Mouse (Mus musculus) cerebellum, postnatal 10 days (tissue): Measurements from ENCODE around the gene Gnpat.

Experiments used
- DNase-seq, 2 experiments: peaks; one replicate each; pipeline ENCODE4 v3.0.0; 2021; ENCODE audit warnings: mixed read lengths in 2 of 2

Gnpat gene

DNA sequence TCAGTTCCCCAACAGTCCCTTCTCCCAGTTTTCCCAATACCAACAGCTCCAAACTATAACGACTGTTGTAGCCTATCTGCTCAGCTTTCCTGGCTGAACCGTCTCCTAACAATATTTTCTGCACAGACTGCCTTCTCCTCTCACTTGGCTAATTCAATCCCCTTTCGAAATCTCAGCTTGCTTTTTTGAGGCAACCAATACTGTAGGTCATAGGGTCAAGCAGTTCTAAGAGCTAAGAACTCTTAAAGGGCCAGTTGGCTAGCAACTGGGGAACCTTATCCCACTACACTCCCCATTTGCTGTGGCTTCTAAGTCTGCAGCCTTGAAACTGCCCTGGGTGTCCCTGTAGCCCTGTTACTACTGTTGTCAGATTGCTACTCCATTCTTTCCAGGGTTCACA, 17.7 kb upstream of the Gnpat start:
- no peak for DNase-seq

DNA sequence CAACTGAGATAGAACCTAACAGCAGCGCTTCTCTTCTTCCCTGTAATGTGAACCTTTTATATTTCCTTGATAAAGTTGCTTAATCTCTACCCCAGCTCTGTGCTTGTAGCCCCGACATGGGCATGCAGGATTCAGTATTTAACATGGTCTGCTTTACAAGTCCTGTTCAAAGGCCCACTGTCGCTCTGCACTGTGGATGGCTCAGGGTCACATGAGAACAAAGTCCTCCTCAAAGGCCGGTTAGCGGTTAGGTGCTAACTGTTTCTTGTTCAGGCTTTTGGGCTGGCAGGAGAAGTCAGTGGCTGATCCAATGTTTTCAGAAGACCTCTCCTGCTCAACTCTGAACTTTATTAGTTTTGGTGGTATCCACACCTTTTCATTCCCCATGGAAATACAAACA, 17.3 kb upstream of the Gnpat start:
- DNase-seq = no peak

DNA sequence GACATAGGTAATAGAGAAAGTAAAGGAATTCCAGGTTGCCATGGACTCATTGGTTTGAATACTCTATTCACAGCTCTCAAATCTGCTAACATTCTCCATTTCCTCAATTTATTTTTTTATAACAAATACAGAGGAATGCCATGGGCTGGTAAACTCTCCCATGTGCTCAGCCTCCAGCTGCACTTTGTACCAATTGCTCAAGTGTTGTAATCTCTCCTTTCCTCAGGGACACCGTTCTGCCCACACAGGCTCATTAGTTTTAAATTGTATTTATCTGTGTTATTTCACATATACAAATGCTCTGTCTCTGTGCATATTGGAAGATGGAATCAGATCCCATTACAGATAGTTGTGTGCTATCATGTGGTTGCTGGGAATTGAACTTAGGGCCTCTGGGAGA, 9.3 kb upstream of the Gnpat start:
- DNase-seq = no peak

DNA sequence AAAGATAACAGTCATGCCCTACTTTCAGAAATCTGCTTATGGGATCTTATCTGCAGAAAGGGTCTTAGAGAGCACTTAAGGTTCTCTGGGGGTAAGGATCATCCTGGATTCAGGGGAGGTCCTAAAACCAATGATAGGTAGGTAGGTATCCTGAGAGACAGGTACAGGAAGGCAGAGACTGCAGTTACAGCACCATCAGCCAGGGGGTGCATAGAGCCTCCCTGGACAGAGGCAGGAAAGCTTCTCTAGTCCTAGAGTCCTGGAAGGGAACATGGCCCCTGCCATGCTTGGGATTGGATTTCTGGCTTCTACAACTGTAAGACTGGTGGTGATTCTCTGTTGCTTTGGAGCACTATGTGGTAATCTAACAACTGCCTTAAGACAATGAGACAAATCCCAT, 3.4 kb upstream of the Gnpat start:
- peak; percentile 24 to 46 for DNase-seq

DNA sequence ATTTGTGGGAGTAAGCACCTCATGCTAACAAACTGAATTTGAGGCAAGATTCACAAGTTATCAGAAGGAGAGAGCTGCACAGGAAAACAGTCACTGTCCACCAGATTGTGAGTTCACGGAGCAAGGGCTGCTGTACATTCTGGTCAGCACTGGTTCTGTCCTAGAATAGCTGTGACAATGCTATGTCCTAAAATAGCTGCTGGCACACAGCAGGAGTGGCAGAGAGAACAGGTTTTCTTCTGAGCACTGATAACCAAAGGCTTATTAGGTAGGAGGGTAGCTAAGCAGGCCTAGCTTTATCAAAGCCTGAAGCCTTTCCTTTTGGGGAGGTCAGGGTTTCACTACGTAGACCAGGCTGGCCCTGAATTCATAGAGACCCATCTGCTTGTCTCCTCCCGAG, 2.6 kb upstream of the Gnpat start:
- DNase-seq = no peak

DNA sequence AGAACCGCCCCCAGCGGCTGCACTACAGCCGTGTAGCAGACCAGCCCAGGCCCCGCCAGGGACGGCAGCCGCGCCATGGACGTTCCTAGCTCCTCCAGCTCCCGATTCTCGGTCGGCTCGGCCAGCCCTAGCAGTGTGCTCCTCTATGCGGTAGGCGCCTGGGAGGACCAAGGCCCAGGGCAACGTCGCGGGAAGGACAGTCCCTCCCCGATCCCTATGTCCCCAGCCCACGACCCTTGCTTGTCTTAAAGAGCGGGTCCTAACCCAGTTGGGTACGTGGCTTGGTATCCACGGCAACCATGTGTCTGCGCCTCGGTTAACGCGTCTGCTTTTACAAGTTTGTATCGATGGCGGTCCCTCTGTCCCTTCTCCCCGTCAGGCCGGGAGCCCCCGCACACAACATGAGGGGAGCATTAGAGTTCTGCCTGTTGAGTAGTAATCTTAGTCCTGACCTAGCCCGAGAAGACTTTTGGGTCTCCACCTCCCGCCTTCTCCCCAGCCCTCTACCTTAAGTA, 387 bp downstream of the Gnpat start:
- DNase-seq = no peak

DNA sequence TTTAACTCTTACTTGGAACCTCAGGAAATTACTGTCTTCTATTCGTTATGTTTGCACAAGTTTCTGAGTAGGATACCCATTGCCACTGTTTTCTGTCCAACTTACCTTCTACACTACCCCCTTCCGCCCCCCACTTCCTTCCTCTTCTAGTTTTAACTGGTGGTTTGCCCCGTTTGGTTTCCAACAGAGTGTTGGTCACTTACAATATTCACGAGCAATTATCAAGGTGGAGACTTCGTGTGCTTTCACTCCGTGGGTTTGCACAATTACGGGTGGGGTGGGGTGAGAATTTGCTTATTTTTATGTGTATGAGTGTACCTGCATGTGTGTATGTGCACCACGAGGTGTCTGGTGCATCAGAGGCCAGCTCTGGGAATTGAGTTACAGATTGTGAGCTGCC, 896 bp downstream of the Gnpat start:
- no peak for DNase-seq

DNA sequence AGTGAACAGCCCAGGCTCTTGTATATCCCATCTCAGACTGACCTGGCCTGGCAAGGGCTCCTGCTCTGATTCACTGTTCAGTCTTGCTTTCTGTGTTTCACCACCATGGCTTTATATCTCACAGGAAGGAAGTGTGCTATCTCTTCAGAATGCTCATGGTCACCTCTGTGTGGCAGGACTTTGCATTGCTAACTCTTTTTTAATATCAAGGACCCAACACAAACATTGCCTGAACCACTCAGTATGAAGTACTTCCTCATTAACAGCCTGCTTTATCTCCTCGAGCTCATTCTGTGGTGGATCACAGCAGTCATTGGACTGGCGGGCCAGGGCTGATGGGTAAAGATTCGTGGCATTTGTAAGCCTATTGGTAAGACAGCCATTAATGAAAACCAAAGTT, 3.8 kb downstream of the Gnpat start:
- DNase-seq = no peak

DNA sequence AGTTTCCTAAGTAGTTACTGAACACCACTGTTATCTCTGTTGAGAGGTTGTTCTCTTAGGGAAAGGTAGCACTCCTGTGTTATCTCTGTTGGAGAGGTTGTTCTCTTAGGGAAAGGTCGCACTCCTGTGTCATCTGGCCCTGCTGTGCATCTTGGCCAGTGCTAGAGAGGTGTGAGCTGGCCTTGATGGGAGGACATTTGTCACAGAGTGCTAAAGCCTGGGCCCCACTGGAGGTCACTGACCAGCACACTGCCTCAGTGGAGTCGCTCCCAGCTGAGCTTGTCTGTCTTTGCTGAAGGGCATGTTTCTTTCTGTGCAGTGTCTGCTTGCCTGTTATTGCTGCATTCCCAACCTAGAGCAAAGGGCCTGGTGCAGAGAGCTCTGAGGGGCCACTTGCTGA, 4.3 kb downstream of the Gnpat start:
- DNase-seq = no peak

DNA sequence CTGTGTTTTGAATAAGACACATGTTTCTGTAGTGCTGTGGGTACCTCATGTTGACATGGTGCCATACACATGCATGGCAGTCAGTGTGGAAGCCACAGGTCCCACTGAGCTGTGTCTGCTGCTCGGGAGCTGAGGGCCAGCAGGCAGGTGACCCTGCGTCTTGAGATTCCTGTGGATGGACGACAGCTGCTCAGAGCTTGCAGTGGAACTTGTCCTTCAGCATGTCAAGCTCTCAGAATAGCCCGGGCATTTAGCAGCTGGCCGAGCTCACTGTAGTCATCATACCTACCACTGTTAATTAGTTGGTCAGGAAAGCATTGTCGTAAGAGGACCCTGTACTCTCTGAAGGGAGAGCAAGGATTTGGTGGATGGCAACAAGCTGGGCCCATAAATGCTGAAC, 6.9 kb downstream of the Gnpat start:
- no peak for DNase-seq

DNA sequence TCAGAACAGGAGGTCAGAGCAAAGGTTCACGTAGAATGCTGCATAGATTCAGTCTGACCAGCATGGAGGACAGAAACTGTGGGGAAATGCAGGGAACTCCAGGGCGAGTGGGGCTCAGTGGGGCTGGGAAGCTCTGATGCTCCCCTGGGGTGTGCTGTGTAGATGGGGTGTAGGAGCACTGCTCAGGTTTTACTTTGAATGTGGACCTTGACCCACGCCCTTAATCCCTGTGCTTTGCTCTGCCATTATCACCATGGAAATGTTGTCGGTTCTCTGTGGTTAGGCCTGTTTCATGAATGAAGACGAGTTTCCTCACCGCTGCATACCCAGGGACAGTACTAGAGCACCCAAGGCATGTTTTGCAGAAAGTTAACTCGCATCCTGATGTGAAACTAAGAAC, 8.6 kb downstream of the Gnpat start:
- DNase-seq = no peak

DNA sequence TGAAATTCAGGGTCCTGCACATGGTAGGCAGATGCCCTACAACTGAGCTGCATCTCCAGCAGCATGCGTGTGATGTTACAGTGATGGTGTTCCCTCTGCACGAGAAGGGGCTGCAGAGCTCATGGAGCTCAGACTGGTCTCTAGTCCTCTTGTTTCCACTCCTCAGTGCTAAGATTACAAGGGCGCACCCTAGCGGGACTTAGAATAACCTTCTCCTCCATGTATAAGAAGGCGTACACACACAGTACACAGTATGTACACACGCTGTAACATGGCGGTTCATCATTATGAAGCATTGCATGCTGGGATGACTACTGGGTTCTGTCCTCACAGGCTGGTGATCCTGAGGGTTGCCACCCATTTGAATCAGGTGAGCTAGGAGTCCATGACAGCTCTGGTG, 9.2 kb downstream of the Gnpat start:
- no peak for DNase-seq

DNA sequence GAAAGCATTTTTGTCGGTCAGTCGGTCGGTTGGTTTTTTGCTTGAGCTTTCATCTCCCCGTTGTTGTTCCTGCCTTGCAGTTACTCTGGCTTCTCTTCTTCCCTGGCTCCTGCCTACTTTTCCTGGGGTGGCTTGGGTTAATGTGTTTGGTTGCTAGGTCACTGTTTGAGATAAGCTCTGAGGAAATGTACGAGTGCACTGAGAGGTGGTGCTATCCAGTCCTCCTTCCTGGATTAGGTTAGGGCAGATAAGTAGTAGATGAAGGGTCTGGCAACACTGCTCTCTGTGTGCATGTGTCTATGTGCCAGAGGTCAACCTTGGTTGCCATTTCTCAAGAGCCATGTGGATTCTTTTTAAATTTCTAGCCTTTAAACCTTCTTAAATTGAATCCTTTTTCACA, 9.9 kb downstream of the Gnpat start:
- no peak for DNase-seq

DNA sequence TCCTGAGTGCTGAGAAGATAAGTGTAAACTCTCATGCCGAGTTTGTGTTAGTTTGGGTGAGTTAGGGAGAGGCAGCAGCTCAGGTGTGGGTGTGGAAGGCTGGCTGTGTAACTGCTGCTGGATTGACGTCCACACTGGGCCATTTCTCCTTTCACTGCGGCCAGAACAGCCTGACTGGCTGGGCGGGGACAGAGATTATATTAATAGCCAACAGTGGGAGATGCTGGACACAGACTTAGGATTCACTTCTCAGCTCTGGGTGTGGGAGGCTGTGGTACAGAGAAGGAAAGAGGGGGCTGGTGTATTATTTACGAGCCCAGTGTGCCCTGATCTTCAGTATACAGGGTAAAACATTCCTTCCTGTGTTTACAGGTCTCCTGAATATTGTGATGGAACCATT, 15.3 kb downstream of the Gnpat start:
- no peak for DNase-seq

DNA sequence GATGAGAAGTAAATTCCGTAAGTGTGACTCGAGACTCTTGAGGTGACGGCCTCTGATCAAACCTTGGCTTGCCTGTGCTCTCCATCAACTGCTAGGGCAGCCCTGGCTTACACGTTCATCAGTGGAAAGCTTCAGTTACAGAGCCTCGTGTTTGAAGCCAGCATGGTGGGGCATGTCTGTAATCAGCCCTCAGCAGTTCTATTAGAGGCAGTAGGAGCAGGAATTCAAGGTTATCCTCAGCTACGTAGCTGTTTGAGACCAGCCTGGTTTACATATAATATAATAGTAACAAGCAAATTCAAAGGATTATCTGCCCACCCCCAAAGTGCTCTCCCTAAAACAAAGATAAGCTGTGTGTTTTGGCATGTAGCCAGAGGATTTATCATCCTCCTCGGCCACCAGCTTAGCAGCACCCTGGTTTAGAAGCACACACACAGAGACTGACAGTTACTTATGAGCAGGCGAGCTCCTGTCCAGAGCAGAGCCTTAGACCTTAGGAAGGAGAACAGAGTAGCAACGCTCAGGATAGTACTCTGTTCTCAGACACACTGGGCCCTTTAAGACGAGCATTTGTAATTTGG, 16.2 kb downstream of the Gnpat start:
- no peak for DNase-seq

DNA sequence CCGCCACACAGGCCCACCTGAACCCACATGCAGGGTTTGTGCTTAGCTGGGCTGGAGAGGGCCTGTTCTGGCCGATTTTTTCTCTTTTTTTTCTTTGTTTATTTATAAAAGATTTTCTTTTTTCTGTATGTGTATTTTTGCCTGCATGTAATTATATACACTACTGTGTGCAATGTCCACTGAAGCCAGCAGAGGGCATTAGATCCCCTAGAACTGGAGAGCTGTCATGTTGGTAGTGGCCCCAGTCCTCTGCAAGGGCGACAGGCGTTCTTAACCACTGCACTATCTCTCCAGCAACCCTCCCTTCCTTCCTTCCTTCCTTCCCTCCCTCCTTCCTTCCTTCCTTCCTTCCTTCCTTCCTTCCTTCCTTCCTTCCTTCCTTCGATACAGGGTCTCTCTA, 25.6 kb downstream of the Gnpat start:
- peak in 1 of 2 experiments; percentile 28 for DNase-seq

DNA sequence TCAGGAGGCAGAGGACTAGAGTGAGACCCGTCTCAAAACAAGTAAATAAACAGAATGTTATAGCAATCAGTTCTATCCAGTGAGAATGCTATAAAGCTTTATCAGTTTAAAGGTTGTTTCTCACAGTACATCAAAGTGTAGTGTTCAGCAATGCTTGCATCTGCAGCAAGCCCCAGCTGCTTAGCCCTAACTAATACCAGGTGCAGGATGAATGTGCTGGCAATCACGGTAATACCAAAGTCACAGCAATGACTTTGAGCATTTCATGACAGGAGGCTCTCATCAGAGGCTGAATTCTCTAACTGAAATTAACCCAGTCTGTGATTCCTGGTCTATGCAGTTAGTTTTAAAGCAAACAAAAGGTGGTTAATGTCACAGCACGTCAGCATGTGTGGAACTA, 29.8 kb downstream of the Gnpat start:
- no peak for DNase-seq

DNA sequence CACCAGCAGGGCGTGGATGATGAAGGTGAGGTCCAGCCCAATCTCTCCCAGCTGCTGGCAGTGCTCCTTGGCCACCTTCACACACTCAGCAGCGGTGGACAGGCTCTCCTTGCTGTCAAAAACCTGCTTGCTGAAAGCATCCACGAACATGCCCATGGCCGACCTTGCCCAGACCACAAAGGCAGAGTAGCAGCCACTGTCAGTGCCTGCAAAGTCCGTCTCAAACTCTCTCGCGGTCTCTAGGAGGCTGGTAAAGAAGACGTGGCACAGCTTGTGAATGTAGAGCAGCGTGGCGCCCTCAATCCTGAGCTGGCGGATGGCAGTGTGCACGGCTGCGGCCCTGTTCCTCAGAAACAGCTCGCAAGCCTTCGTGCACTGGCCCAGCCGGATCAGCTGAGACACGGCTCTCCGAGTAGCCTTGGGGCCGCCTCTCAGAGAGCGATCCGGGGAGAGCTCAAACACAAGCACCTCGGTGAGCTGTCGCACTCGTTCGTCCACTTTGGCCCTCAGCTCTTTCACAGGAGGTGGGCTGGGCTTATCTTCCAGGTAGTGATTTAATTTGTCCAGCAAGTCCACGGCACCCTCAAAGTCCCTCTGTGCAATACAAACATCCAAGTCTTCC, 33.3 kb downstream of the Gnpat start:
- DNase-seq = no peak

DNA sequence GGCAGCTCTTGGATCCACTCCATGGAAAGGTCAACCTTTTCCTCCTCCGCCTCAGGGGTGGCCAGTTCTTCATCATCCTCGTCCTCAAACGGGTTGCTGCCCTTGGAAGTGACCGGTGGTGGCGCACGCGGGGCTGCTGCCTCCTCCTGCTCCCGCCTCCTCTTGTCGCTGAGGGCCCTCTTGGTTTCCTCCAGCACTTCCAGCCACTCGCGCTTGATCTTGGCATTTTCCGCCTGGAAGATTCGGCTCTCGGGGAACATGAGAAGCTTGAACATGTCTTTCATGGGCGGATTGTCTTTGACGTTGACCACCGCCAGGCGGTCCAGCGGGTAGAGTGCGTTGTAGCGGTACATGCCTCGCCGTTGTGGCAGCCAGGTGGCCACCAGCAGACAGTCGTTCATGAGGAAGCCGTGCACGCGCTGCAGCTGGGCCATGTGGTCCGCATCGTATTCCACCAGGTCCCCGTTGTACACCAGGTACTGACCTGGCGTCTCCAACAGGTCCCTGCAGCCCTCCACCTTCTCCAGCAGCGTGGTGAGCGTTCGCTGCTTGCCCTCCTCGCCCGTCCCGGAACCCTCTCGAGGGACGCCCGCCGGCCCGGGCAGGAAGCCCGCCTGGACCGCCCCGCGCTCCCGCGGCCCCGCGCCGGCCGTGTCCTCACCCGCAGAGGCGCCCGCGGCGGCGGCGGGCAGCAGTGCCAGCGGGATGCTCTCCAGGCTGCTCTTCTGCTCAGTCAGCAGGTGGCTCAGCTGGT, 34.0 kb downstream of the Gnpat start:
- peak; percentile 88 to 89 for DNase-seq

DNA sequence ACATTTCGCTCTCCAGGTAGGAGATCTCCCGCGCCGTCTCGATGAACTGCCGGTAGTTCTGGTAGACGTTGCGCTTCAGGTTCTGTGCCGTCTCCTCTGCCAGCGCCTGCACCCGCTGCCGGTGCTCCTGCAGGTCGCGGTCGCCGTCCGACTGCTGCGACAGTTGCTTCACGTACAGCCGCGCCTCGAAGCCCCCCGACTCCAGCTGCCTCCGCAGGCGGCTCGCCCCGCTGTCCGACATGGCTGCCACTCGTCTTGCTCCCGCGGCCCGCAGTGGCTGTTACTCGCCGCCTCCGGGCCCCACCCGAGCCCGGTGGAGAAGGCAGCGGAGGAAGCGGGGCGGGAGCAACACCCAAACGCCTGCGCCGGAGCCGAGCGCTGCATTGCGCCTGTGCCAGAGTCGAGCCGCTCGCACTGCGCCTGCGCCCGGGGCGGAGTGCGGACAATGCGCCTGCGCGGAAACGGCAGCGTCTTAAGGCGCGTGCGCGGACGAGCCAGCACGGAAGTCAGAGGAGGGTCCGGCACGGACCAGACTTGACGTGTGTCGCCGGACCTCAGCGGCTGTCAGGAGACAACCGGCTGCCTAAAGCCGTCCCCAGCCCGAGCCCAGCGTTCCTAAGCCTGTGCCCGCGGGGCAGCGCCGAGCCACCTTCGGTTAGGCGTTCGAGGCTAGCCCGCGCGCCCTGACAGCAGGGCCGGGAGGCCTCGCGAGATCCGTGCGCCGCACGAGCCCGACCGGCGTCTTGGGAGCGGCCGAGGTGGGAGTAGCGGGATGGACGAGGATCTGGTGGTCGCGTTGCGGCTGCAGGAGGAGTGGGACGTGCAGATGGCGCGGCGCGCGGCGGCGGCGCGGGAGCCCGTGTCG, 34.8 kb downstream of the Gnpat start, which contains the start of the genes Exoc8 and Sprtn:
Exoc8 (minus strand) TSS at position 320 of the 865 bp plus-strand sequence.
Sprtn (plus strand) TSS at position 501 of the 865 bp plus-strand sequence.
- peak; percentile 99 for DNase-seq

DNA sequence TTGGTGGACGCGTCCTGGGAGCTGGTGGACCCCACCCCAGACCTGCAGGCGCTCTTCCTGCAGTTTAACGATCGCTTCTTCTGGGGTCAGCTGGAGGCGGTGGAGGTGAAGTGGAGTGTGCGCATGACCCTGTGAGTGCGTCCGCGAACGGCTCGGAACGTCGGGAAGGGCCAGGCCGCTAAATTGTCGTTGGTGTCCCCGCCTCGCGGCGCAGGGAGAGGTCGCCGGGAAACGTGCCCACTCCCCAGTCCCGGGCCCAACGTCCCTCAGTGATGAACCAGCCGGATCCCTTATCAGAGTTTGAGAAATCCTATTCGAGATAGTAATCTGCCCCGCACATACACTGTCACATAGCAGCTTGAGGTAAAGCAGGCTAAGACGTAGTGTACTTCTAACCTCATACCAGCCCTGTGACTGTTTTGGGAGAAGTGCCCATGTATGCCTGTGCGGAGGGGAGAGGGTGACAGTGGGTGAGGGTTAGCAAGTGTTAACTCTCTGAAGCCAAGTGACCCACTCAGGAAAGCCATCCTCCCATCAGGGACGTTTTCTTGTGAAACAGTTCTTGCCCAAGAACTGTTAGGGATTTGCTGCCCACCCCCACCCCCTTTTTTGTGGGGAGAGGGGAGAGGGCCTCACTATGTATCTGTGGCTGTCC, 35.5 kb downstream of the Gnpat start:
- DNase-seq = peak; percentile 41 to 57

DNA sequence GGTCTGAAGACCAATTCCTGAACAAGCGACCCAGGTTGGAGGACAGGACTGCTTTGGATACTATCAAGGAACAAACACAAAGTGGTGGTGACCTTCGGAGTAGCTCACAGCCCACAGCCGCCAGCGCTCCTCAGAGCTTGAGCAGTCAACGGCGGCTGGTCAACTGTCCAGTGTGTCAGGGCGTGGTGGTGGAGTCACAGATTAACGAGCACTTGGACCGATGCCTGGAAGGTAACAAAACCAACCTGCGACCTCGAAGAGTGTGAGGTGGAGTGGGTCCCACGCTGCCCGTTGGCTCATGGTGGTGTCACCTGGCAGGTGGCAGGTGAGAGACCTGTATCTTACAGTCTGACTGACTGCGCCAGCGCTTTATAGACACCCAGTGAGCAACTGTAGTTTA, 40.4 kb downstream of the Gnpat start:
- peak in 1 of 2 experiments; percentile 14 for DNase-seq

DNA sequence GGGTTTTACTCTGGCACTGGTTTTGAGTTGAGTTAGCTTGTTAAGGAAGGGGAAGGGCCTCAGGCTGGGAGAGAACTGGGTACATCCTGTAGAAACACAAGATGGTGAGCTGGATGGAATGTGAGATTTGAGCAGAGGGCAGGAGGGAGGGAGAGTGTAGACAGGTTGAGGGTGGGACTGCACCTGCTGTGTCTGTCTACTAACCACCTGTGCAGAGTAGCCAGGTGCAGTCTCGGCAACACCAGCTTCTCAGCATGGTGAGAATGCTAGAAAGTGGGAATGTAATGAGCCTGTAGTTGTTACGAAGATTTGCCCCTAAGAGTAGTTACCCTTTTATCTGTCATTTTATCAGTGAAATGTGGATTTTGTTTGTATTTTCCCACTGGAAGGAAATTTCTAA, 42.6 kb downstream of the Gnpat start:
- no peak for DNase-seq
